Mouse (Mus musculus) layer of hippocampus, adult 8-10 months (tissue): ENCODE measurements around the gene Lst1. TPM values are rescaled to one million over a fixed set of nuclear protein-coding genes. Genes with fewer than 3 reads are reported as not detected.

Experiments
- DNase-seq, 2 experiments: peaks; one replicate each; pipeline ENCODE4 v3.0.0; 2022; ENCODE audit warnings: low spot score in 2 of 2
- total RNA-seq, 4 experiments: library from RNA; stranded (reverse); gene quantifications; 2 replicates each; pipeline ENCODE4 v1.2.4; 2022

The Lst1 gene
- total RNA-seq, 4 experiments from 2014 or later, result 5.0 to 13.2 (median 7.1) TPM

DNA sequence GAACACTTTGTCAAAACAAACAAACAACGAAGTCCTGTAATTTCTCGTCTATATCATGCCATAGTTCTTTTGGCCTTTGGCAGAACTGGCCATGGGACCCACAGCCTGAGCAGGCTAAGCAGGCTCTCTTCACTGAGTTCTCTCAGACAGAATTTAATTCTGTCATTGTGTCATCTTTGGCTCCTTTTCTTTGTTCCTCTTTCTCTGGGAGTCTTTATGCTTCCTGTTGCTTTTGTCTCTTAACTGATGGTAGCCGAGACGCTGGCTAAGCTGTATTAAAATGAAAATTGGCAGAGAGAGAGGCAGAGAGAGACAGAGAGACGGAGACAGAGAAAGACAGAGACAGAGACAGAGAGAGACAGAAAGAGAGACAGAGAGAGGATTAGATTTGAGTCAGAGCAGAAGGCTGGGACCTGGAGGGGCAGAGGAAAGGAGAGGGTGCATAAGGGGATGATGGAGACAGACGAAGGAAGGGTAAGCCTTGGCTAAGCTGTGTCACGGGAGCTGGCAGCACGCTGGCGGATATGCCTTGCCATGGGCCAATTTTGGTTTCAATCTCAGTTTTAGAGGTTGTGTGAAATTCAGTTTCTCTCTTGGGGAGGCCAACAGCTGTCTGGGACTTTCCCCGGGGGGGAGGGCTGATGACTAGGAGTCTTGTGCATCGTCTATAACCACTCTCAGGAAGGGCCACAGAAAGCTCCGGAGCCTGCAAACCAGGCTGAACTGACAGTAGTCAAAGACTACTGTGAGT, 21.7 kb upstream of the Lst1 start:
- DNase-seq, result no peak

DNA sequence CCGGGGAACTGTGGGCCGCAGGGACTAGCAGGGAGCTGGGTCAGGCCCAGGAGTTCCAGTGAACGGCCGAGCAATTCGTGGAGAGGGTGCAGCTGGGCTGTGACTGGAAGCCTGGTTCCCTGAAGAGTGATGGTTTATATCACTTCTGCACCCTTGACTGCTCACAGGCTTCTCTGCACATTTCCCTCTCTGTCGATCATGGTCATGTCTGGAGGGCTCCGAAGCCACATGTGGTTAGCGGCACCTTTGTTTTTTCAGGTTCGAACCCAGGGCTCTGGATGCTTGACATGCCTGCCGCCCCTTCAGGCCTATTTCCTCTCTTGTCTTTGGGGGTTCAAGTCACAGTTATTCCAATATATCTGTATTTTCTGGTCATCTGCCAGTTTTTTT, 17.1 kb upstream of the Lst1 start:
- DNase-seq, result no peak

DNA sequence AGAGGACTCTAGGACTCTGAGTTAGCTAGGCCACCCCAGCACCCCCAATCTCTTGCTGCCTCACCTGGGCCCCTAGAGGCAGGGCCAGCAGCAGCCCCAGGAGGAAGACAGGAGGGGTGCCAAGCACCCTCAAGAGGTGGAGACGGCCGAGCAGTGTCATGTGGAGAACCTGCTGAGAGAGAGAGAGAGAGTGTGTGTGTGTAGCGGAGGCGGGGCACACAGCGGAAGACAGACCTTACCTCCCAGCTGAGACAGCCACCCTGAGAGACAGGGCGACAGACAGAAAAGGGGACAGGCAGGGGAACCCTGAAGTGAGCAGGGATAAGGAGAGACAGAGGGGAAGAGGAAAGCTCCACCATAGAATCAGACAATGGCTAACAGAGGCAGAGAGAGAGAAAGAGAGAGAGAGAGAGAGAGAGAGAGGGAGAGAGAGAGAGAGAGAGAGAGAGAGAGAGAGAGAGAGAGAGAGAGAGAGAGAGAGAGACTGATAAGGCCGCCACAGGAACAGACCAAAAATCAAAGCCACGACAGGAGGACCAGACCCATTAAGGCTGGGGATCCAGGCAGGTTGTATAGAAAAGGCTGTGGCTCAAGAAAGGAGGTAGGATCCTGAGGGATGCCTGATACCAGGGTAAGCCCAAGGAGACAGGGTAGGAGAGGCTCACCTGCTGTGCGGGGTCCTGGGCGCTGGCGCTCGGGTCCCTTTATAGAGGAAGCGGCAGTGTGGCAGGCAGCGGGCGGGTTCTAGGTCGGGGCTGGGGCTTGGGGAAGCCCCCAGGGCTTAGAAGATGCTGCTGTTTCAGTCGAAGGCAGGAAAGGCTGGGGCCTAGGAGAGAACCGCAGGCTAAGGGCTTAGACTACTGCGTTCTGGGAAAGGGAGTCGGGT, 16.5 kb upstream of the Lst1 start, which contains the start of gene Lta:
Lta (minus strand) TSS at position 858 of the 886 bp plus-strand sequence.
- no peak for DNase-seq

- DNase-seq, result no peak
Observed at GRCm38 (mm10) chr17:35202442-35202841, 14.2 kb upstream of the Lst1 start.

- no peak for DNase-seq
Observed at GRCm38 (mm10) chr17:35201787-35202186, 13.5 kb upstream of the Lst1 start, which contains the start of gene Tnf. TSS of gene Tnf (minus strand) at chr17:35202007.

- no peak for DNase-seq
Observed at GRCm38 (mm10) chr17:35201128-35201527, 12.9 kb upstream of the Lst1 start.

- no peak for DNase-seq
Observed at GRCm38 (mm10) chr17:35200398-35200797, 12.2 kb upstream of the Lst1 start.

- no peak for DNase-seq
Observed at GRCm38 (mm10) chr17:35198946-35199345, 10.7 kb upstream of the Lst1 start.

GRCm38 (mm10) chr17:35198029-35198428, 9.8 kb upstream of the Lst1 start:
- no peak for DNase-seq

GRCm38 (mm10) chr17:35197126-35197525, 8.9 kb upstream of the Lst1 start:
- no peak for DNase-seq

GRCm38 (mm10) chr17:35196321-35196641, 8.0 kb upstream of the Lst1 start:
- DNase-seq, result no peak

- DNase-seq, result peak in 1 of 2 experiments; percentile 60
Observed at GRCm38 (mm10) chr17:35195631-35196320, 7.5 kb upstream of the Lst1 start.

DNA sequence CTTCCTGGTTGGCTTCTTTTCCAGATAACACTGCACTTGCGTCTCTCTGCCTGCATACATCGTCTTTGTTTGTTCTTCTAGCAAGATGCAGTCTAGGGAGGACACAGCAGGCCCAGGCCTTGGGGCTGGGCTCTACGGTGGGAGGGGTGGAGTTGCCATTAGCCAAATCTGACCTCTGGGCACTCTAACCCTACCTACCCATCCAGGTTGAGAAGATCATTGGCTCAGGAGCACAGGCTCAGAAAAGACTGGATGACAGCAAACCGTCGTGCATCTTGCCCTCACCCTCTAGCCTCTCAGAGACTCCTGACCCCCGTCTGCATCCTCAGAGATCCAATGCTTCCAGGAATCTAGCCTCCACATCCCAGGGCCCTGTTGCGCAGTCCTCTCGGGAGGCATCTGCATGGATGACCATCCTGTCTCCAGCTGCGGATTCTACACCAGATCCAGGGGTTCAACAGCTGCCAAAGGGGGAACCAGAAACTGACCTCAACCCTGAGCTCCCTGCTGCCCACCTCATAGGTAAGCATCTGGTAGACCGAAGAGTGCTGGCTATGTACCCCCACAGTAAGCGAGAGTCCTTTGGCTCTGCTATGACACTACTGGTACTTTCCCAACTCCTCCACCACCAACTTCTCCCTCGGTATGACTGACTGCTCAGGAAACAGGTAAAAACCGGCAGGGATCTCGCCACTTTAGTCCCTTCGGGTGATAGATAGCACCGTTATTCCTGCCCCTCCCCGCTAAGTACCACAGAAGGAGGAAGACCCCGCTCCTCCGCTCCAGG, 6.8 kb upstream of the Lst1 start:
- DNase-seq, result no peak

GRCm38 (mm10) chr17:35193881-35194843, 5.9 kb upstream of the Lst1 start, which contains the start of gene Ltb:
TSS of gene Ltb (plus strand) at chr17:35194439.
- DNase-seq, result no peak

DNA sequence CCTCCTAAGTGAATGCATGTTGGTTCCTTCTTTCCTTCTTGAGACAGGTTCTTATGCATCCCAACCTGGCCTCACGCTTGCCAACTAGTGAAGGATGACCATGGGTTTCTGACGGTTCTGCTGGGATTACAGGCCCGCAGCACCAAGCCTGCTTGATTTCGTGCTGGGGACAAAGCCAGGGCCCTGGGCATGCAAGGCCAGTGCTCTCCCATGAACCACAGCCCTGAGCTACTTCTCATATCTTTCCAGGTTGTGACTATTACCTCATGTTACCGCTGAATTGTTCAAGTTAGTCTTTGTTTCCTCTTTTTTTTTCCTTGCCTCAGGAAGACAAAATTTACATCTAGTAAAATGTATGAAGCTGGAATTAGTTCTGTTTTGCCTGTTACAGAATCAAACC, 4.7 kb upstream of the Lst1 start:
- DNase-seq, result no peak

DNA sequence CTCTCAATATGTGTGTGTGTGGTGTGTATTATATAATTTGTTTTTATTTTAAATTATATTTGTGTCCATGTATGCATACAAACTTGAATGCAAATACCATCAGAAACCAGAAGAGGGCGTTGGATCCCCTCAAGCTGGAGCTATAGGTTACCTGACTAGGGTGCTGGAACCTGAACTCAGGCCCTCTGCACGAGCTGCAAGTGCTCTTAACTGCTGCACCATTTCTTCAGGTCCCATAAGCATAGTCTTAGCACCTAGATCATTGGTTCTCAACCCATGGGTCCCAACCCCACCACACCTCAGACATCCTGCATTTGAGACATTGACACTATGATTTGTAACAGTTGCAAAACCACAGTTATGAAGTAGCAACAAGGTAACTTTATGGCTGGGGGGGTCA, 3.5 kb upstream of the Lst1 start:
- DNase-seq, result no peak

DNA sequence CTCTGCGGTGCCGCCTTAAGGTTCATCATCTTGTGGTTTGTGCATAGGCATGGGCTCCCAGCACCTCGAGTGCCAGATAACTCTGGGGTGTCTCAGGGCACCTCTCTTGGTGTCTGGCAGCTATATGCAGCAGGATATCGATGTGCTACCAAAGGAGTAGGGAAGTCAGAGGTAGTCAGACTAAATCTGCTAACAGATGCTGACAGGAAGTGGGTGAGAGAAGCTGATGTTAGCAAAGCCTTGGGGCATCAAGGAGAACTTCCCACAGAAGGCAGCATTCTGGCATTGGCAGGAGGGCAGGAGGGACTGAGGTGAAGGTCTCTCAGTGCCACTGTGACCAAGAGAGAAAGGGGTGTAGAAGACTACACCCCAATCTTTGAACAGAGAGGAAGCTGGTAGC, 1.9 kb upstream of the Lst1 start:
- DNase-seq, result no peak

DNA sequence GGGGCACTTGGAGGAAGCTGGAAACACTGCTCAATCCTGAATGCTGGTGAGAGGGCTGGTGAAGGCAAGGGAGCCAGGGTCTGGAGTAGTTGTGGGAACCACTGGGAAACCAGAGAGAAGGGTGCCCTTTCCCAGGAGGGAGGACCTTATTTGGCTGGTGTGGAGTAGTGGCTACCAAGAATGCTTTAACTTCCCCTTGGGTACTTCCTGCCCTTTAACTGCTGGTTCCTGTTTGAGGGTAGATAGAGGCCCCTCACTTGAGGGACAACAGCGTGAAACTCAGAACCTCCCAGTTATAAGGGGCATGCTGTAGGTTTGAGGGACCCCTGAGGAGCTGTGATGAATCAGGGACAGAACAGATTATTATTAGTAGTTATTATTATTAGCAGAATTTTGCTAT, 947 bp upstream of the Lst1 start:
- DNase-seq, result no peak

DNA sequence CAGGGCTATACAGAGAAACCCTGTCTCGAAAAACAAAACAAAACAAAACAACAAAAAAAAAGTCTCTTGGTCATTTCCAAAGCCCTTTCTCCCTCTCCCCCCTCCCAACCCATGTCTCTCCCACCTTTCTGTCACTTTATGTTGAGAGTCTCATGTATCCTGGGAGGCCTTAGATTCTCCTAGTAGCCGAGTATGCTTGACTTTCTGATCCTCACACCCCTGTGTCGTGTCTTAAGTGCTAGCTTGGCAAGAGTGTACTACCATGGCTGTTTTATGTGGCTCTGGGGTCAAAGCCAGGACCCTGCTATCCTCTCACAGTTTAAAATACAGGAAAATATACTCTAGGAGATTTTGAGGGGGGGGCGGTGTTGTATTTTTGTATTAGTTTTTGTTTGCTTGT, 894 bp downstream of the Lst1 start:
- no peak for DNase-seq

DNA sequence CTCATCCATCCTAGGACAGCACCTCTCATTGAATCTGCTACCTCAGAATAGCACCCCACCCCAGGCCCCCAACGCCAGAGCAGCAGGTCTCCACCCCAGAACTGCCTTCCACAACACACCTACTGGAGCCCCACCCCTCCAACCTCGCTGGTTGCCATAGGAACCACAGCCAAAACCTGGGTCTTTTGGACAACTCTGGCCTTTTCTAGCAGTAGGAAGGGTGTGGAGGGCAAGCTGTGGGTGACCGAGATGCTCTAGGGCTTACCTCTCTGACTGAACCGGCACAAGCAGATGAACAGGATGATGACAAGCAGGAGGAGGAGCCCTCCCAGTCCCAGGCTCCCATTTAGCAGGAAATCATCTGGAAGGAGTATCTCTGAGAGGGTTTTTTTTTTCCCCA, 1.6 kb downstream of the Lst1 start:
- DNase-seq, result no peak
